Mouse (Mus musculus): ENCODE measurements around the gene Rbp2. TPM values are rescaled to one million over a fixed set of nuclear protein-coding genes. Genes with fewer than 3 reads are reported as not detected.

The Rbp2 gene
- polyA plus RNA-seq, 1 experiment from 2014 or later: 0.43 TPM

DNA sequence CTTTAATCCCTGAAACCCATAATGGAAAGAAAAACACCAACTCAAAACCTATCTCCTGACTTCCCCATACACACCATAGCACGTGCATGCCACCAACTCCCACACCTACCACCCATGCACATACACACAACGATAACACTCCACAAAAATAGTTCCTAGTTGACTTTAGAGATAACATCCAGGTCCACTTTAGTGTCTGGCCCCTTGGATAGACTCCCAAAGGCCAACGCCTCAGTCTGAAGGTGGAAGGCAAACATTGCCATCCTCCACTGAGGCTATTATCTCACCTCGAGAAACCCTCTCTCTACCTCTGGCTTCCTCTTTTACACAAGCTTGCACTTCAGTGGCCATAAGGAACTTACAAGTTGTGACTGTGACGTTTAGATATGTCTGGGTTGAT lies 6.3 kb downstream of the Rbp2 start:
- no peak for TF ChIP-seq CTCF (IDR thresholded peaks at IDR 0.05; ENCODE audit: low read depth)

DNA sequence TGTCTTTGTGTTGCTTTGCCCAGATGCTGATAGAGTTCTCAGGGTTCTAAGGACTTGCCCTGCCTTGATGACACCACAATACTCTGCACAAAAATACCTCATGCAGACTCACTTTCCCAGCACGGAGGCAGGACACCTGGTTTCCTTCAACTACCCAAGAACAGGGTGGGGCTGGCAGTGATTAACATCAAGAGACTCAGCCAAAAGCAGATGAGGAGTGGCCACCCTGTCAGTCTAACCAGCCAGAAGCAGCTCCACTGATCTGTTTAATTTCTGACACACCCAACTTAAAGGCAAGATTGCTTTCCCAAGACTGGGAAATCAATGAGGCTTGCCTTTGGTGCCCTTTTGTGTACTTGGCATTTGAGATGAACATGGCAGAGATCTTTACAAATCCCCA lies 6.9 kb downstream of the Rbp2 start:
- no peak for TF ChIP-seq CTCF (IDR thresholded peaks at IDR 0.05; ENCODE audit: low read depth)
- H3K4me3 ChIP-seq (ENCODE audit: low read depth, low read length): no peak overlapping the region
- peaks cover 8% of the 10 kb centered on the region for H3K4me1 ChIP-seq (ENCODE audit: insufficient read depth)
- ATAC-seq (ENCODE audit: insufficient read depth) (no peak), DNase-seq (no peak)
- H3K4me2 ChIP-seq: no peak overlapping the region
- WGBS: 57% methylated on average over 1 of the region's 1 CpGs
- no peaks in the 10 kb centered on the region for H3K27me3 ChIP-seq (ENCODE audit: insufficient read depth, low read length)
- H3K36me3 ChIP-seq (ENCODE audit: insufficient read depth): no peaks in the 10 kb centered on the region
- no peaks in the 10 kb centered on the region for H3K9me3 ChIP-seq (ENCODE audit: low read depth, low read length)
- H3K27ac ChIP-seq (ENCODE audit: low read depth): no peak overlapping the region
- no peak overlapping the region for H3K9ac ChIP-seq

More for the DNA sequence above, 6.3 kb downstream of the Rbp2 start:
- H3K4me3 ChIP-seq (ENCODE audit: low read depth, low read length): no peak overlapping the region
- 0 out of 2 replicates have a peak, but pooled peaks cover 3% of the 10 kb centered on the region for H3K4me1 ChIP-seq (ENCODE audit: insufficient read depth)
- no peaks in the 10 kb centered on the region for H3K9me3 ChIP-seq (ENCODE audit: low read depth, low read length)
- H3K9ac ChIP-seq: no peak overlapping the region
- no peak overlapping the region for H3K4me2 ChIP-seq
- WGBS: 58% methylated on average over 5 of the region's 5 CpGs
- ATAC-seq (ENCODE audit: insufficient read depth) (no peak), DNase-seq (no peak)
- H3K27me3 ChIP-seq (ENCODE audit: insufficient read depth, low read length): no peaks in the 10 kb centered on the region
- no peak overlapping the region for H3K27ac ChIP-seq (ENCODE audit: low read depth)
- H3K36me3 ChIP-seq (ENCODE audit: insufficient read depth): no peaks in the 10 kb centered on the region

DNA sequence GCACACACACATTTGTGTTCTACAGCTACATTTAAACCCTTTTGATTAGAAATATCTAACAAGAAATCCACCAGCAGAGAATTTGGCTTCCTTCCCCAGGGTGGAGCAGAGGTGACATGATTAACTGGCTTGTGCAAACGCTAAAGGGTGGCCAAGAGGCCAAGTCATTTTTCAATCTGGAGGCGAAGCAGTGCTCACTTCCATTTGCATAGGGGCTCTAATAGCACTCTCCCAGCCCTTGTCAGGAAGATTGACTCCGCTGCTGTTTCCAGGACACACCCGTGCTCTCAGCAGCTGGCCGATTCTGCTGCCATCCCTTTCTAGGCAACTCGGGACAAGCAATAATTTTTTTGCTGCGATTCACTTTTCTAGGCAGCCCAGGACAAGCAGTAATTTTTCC lies 11.2 kb downstream of the Rbp2 start:
- Histone ChIP-seq H3K9me3 (ENCODE audit: low read depth, low read length) (no peaks in the 10 kb centered on the region), H3K4me2 (peak overlapping the region; percentile 23; the same call in 1 of the 2 replicates), H3K4me1 (ENCODE audit: insufficient read depth) (peaks cover 9% of the 10 kb centered on the region), H3K36me3 (ENCODE audit: insufficient read depth) (no peaks in the 10 kb centered on the region), H3K9ac (no peak overlapping the region), H3K27me3 (ENCODE audit: insufficient read depth, low read length) (no peaks in the 10 kb centered on the region), H3K27ac (ENCODE audit: low read depth) (0 out of 2 replicates have a peak overlapping the region, but pooled peaks have one; percentile 16), H3K4me3 (ENCODE audit: low read depth, low read length) (no peak overlapping the region)
- DNase-seq: peak; percentile 67
- peak; percentile 72 for ATAC-seq (ENCODE audit: insufficient read depth)
- no peak for TF ChIP-seq CTCF (IDR thresholded peaks at IDR 0.05; ENCODE audit: low read depth)
- 4% methylated on average over 7 of the region's 7 CpGs for WGBS

DNA sequence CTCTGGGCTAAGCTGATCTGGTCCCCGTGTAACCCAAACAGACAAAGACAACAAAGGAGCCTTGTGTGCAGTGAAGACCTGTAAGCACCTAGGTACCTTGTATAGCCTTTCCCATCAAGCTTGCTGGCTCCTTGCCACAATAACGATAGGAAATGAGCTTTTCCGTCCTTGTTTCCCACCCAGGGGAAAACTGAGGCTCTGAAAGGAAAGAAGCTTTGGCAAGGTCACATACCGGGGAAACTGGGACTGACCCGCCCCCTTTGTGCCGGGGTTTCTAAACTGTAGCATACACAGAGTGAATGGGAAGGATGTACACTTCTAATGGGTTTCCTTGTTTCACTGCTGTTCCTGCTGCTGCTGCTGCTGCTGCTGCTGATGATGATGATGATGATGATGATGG lies 12.1 kb downstream of the Rbp2 start:
- Histone ChIP-seq H3K9ac (no peak overlapping the region), H3K4me1 (ENCODE audit: insufficient read depth) (peaks cover 9% of the 10 kb centered on the region), H3K4me3 (ENCODE audit: low read depth, low read length) (no peak overlapping the region), H3K27ac (ENCODE audit: low read depth) (0 out of 2 replicates have a peak overlapping the region, but pooled peaks have one; percentile 24), H3K9me3 (ENCODE audit: low read depth, low read length) (no peaks in the 10 kb centered on the region), H3K36me3 (ENCODE audit: insufficient read depth) (no peaks in the 10 kb centered on the region), H3K27me3 (ENCODE audit: insufficient read depth, low read length) (no peaks in the 10 kb centered on the region), H3K4me2 (peak overlapping the region; percentile 23; the same call in 1 of the 2 replicates)
- TF ChIP-seq CTCF (IDR thresholded peaks at IDR 0.05; ENCODE audit: low read depth): no peak
- peak; percentile 47; the same call in 1 of the 2 replicates for ATAC-seq (ENCODE audit: insufficient read depth)
- peak; percentile 40 for DNase-seq
- WGBS: 36% methylated on average over 6 of the region's 6 CpGs

DNA sequence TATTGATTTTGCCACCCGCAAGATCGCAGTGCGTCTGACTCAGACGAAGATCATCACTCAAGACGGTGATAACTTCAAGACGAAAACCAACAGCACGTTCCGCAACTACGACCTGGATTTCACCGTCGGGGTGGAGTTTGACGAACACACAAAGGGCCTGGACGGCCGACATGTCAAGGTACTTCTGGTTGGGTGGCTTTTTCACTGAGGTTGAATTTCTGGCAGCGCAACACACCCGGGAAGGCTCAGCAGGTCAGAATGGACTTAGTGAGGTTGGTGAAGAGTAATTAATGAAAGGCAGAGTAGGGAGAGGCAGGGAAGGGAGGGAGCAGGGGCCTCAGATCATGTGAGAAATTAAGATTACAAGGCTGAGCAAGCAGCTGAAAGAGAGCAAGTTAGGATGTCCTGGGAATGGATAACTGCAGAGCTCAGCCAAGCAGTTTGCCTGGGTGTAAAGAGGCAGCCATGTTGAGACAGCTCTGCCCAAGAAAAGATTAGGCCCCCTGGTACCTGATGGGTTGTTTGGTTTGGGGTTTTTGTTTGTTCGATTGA lies 12.9 kb downstream of the Rbp2 start:
- Histone ChIP-seq H3K4me3 (ENCODE audit: low read depth, low read length) (no peak overlapping the region), H3K4me2 (no peak overlapping the region), H3K9ac (no peak overlapping the region), H3K9me3 (ENCODE audit: low read depth, low read length) (no peaks in the 10 kb centered on the region), H3K27me3 (ENCODE audit: insufficient read depth, low read length) (no peaks in the 10 kb centered on the region), H3K27ac (ENCODE audit: low read depth) (no peak overlapping the region), H3K4me1 (ENCODE audit: insufficient read depth) (peaks cover 9% of the 10 kb centered on the region), H3K36me3 (ENCODE audit: insufficient read depth) (no peaks in the 10 kb centered on the region)
- DNase-seq (no peak), ATAC-seq (ENCODE audit: insufficient read depth) (no peak)
- WGBS: 53% methylated on average over 17 of the region's 17 CpGs
- no peak for TF ChIP-seq CTCF (IDR thresholded peaks at IDR 0.05; ENCODE audit: low read depth)

DNA sequence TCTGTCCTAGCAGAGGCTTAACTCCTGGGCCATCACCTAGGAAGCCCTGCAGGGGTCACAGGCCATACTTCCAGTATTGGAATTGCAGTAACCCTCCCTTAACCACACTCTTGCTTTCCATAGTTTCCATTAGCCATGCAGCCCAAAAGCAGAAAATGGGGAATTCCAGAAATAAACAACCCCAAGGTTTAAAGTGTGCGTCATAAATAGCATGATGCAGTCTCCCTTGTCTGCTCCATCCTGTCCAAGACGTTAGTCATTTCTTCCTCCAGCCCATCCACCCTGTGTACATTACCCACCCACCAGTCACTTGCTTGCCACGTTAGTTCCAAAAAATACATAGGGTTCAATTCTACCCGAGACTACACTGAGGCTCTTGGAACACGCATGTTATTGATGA lies 13.7 kb downstream of the Rbp2 start:
- Histone ChIP-seq H3K36me3 (ENCODE audit: insufficient read depth) (no peaks in the 10 kb centered on the region), H3K9ac (no peak overlapping the region), H3K4me1 (ENCODE audit: insufficient read depth) (peaks cover 9% of the 10 kb centered on the region), H3K27me3 (ENCODE audit: insufficient read depth, low read length) (no peaks in the 10 kb centered on the region), H3K4me3 (ENCODE audit: low read depth, low read length) (no peak overlapping the region), H3K27ac (ENCODE audit: low read depth) (no peak overlapping the region), H3K9me3 (ENCODE audit: low read depth, low read length) (no peaks in the 10 kb centered on the region), H3K4me2 (no peak overlapping the region)
- 74% methylated on average over 5 of the region's 5 CpGs for WGBS
- ATAC-seq (ENCODE audit: insufficient read depth) (no peak), DNase-seq (no peak)
- TF ChIP-seq CTCF (IDR thresholded peaks at IDR 0.05; ENCODE audit: low read depth): no peak

DNA sequence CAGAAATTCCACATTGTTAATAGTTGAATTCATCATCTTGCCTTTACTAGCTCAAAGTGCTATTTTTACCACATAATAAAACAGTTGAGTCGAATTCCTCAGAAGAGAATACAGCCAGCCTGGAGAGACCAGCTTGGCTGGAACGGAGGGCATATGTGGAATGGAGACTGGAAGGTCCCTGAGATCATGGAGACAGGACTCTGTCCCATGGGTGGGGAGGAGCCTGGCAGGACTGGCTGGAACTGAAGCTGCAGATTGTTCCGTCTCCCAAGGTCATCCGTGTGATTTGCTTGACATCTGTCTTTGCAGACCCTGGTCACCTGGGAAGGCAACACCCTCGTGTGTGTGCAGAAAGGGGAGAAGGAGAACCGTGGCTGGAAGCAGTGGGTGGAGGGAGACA lies 21.6 kb downstream of the Rbp2 start:
- no peaks in the 10 kb centered on the region for H3K9me3 ChIP-seq (ENCODE audit: low read depth, low read length)
- ATAC-seq (ENCODE audit: insufficient read depth): no peak
- H3K4me1 ChIP-seq (ENCODE audit: insufficient read depth): no peaks in the 10 kb centered on the region
- H3K27ac ChIP-seq (ENCODE audit: low read depth): no peak overlapping the region
- 54% methylated on average over 6 of the region's 6 CpGs for WGBS
- H3K36me3 ChIP-seq (ENCODE audit: insufficient read depth): no peaks in the 10 kb centered on the region
- no peak overlapping the region for H3K4me2 ChIP-seq
- no peaks in the 10 kb centered on the region for H3K27me3 ChIP-seq (ENCODE audit: insufficient read depth, low read length)
- H3K4me3 ChIP-seq (ENCODE audit: low read depth, low read length): no peak overlapping the region
- no peak for TF ChIP-seq CTCF (IDR thresholded peaks at IDR 0.05; ENCODE audit: low read depth)
- H3K9ac ChIP-seq: no peak overlapping the region
- DNase-seq: no peak

Measured in lung, embryonic 14.5 days (tissue).